Mouse (Mus musculus) myocyte (in vitro differentiated cells): Measurements from ENCODE around the gene Clec1b.

Experiments used
- CEBPB ChIP-seq: IDR thresholded peaks from 2 replicates; pipeline ENCODE4 v1.6.1; 2011; ENCODE audit warnings: mild to moderate bottlenecking, moderate library complexity; ENCODE audit not compliant: poor library complexity, insufficient read depth, severe bottlenecking
- MAX ChIP-seq: IDR thresholded peaks from one replicate; pipeline ENCODE4 v1.6.1; 2011; ENCODE audit warnings: low read depth, mild to moderate bottlenecking, control low read depth
- MYOG ChIP-seq, 3 experiments: IDR thresholded peaks; one replicate each; pipeline ENCODE4 v1.6.1; 2011; ENCODE audit warnings: control low read depth in 2 of 3, low read depth in 2 of 3, mild to moderate bottlenecking in 2 of 3; ENCODE audit not compliant: insufficient read length in 2 of 3, control insufficient read depth in 1 of 3, insufficient read depth in 1 of 3
- POLR2A ChIP-seq: IDR thresholded peaks from one replicate; pipeline ENCODE4 v1.6.1; 2011; ENCODE audit warnings: low read depth, mild to moderate bottlenecking, control low read depth, moderate library complexity; ENCODE audit not compliant: insufficient read length
- POLR2AphosphoS2 ChIP-seq: IDR thresholded peaks from one replicate; pipeline ENCODE4 v1.6.1; 2011; ENCODE audit warnings: low read depth, control low read depth; ENCODE audit not compliant: insufficient read length
- REST ChIP-seq: IDR thresholded peaks from one replicate; pipeline ENCODE4 v1.6.1; 2011; ENCODE audit warnings: mild to moderate bottlenecking, control low read depth, moderate library complexity; ENCODE audit not compliant: insufficient read depth, insufficient read length
- SRF ChIP-seq: IDR thresholded peaks from one replicate; pipeline ENCODE4 v1.6.1; 2011; ENCODE audit warnings: low read depth; ENCODE audit not compliant: control insufficient read depth, insufficient read length
- TCF12 ChIP-seq: IDR thresholded peaks from one replicate; pipeline ENCODE4 v1.6.1; 2011; ENCODE audit warnings: mild to moderate bottlenecking, control low read depth; ENCODE audit not compliant: poor library complexity, insufficient read depth, severe bottlenecking
- USF1 ChIP-seq: IDR thresholded peaks from one replicate; pipeline ENCODE4 v1.6.1; 2011; ENCODE audit warnings: low read depth, mild to moderate bottlenecking, control low read depth, moderate library complexity

DNA sequence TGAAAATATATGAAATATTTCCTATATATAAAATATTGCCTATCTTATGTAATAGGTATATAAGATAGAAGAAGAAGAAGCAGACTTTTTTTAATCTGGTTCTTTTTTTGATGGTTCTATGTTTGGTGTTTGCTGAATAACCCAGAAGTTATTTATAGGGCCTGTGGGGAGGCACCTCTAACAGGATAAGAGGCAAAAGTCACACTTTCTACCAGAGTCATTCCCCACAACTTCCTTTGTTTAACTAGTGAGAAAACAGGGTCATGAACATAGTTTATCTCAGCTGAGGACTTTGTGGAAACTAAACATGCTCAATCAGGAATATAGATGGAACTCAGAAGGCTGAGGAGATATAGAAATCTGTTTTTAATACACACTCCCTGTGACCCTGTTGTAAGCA lies 8.9 kb downstream of the Clec1b start:
- TF ChIP-seq POLR2A (no peak), POLR2AphosphoS2 (no peak), USF1 (no peak), SRF (no peak), REST (no peak), TCF12 (no peak), MAX (no peak), CEBPB (no peak), MYOG (IDR thresholded peaks at IDR 0.05; ENCODE audit: control insufficient read depth in 1 of 3, insufficient read depth in 1 of 3, insufficient read length in 2 of 3, low read depth in 2 of 3) (no peak)
